Mouse (Mus musculus): ENCODE measurements at regions not wholly inside any gene's neighbourhood (a gene's known extent, or its start where the extent isn't known, plus 50 kb on each side); places are given as distances from the start of the nearest gene placed in this dataset.

DNA sequence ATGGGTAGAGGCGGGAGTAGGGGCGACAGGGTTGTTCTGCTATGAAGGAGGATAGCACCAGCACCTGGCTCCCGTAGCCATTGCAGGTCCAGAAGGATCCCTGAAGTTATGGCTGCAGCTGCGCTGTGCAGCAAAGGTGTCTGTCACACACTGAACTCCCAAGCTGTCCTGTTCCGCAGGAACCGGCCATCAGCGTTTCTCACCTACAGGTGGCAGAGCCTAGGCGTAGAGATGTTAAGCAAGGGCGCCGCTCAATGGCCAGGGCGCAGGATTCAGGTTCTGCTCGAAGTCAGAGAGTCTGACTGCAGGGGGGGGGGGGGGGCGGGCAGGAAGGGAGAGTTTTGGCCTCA is 154.6 kb upstream of the Gm12830 start:
- TF ChIP-seq POLR2A (IDR thresholded peaks at IDR 0.05; ENCODE audit: borderline replicate concordance, control insufficient read depth, low read depth, low read length) = no peak
- TF ChIP-seq CTCF (IDR thresholded peaks at IDR 0.05; ENCODE audit: control insufficient read depth, insufficient read depth, low read length) = no peak
